Mouse (Mus musculus): Measurements from ENCODE around the gene Klb. TPM values are rescaled to one million over a fixed set of nuclear protein-coding genes. Genes with fewer than 3 reads are reported as not detected.
"Not testable (repeated sequence)": the region's sequence is repeated elsewhere in the genome, so short reads cannot be mapped to it uniquely, and the experiment has no call there.

The Klb gene
- total RNA-seq (2014; rRNA removed): 0.08 and 0.29 TPM in 2 replicates
- 0.05 TPM in 1 of 2 replicates, not detected in the other for polyA plus RNA-seq (2015; fragmentation: Nextera tagmentation; extraction: Ambion mirVana)

- Histone ChIP-seq H3K36me3 (ENCODE audit: insufficient read depth) (no peaks in the 10 kb centered on the region), H3K9me3 (ENCODE audit: low read length) (no peaks in the 10 kb centered on the region), H3K4me3 (ENCODE audit: low read depth, low read length) (no peak within 1 kb of the TSS), H3K27me3 (ENCODE audit: insufficient read depth, low read length) (no peaks in the 10 kb centered on the region), H3K9ac (no peak within 1 kb of the TSS), H3K4me2 (ENCODE audit: low read depth) (0 out of 2 replicates have a peak within 1 kb of the TSS, but pooled peaks have one; percentile 8), H3K4me1 (ENCODE audit: insufficient read depth) (no peaks in the 10 kb centered on the region), H3K27ac (ENCODE audit: low read depth, low read length) (no peak within 1 kb of the TSS)
- 49% methylated on average over 15 of the region's 15 CpGs for WGBS
- DNase-seq: no peak
- no peak for TF ChIP-seq CTCF (IDR thresholded peaks at IDR 0.05; ENCODE audit: low read depth)
- no peak for ATAC-seq
Measured at GRCm38 (mm10) chr5:65348168-65348567, at the start of gene Klb. Gene Klb (plus strand): TSS chr5:65348314.

- H3K4me3 ChIP-seq (ENCODE audit: low read depth, low read length); H3K9ac ChIP-seq; DNase-seq; H3K4me2 ChIP-seq (ENCODE audit: low read depth); H3K4me1 ChIP-seq (ENCODE audit: insufficient read depth); ATAC-seq; H3K27me3 ChIP-seq (ENCODE audit: insufficient read depth, low read length); H3K9me3 ChIP-seq (ENCODE audit: low read length); H3K36me3 ChIP-seq (ENCODE audit: insufficient read depth); H3K27ac ChIP-seq (ENCODE audit: low read depth, low read length): not testable (repeated sequence)
- 95% methylated on average over 1 of the region's 1 CpGs for whole genome bisulfite sequencing
Measured at GRCm38 (mm10) chr5:65299623-65300022, 48.5 kb upstream of the Klb start.

- no peaks in the 10 kb centered on the region for H3K27me3 ChIP-seq (ENCODE audit: insufficient read depth, low read length)
- TF ChIP-seq CTCF (IDR thresholded peaks at IDR 0.05; ENCODE audit: low read depth): no peak
- H3K4me3 ChIP-seq (ENCODE audit: low read depth, low read length): no peak overlapping the region
- H3K9me3 ChIP-seq (ENCODE audit: low read length): no peaks in the 10 kb centered on the region
- WGBS: 94% methylated on average over 9 of the region's 9 CpGs
- H3K36me3 ChIP-seq (ENCODE audit: insufficient read depth): peaks cover 5% of the 10 kb centered on the region; the same call in 1 of the 2 replicates
- no peaks in the 10 kb centered on the region for H3K4me1 ChIP-seq (ENCODE audit: insufficient read depth)
- DNase-seq: no peak
- H3K9ac ChIP-seq: no peak overlapping the region
- H3K4me2 ChIP-seq (ENCODE audit: low read depth): no peak overlapping the region
- ATAC-seq: no peak
- H3K27ac ChIP-seq (ENCODE audit: low read depth, low read length): no peak overlapping the region
Measured at GRCm38 (mm10) chr5:65300121-65300520, 48.0 kb upstream of the Klb start.

DNA sequence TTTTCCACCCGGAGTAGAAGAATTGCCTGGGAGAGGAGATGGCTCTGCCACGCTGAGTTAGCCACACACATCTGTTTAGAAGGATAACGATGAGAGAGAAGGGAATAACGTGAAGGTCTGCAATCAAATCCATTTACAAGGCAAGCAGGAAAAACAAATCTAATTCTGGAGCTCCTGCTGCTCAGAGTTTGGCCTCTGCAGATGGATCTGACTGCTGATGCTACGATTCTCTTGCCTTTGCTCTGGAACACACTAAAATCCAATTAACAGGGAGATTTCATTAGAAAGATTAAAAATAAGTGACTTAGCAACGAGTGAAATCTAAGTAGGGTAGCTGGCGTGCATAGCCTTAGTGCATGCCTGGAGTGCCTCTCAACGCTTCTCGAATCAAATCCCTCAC is 42.6 kb upstream of the Klb start:
- H3K4me2 ChIP-seq (ENCODE audit: low read depth): no peak overlapping the region
- WGBS: 68% methylated on average over 9 of the region's 9 CpGs
- no peaks in the 10 kb centered on the region for H3K9me3 ChIP-seq (ENCODE audit: low read length)
- no peak for TF ChIP-seq CTCF (IDR thresholded peaks at IDR 0.05; ENCODE audit: low read depth)
- ATAC-seq (peak; percentile 56), DNase-seq (peak; percentile 10)
- no peaks in the 10 kb centered on the region for H3K4me1 ChIP-seq (ENCODE audit: insufficient read depth)
- no peak overlapping the region for H3K9ac ChIP-seq
- H3K27ac ChIP-seq (ENCODE audit: low read depth, low read length): peak overlapping the region; percentile 45; the same call in 1 of the 2 replicates
- no peaks in the 10 kb centered on the region for H3K27me3 ChIP-seq (ENCODE audit: insufficient read depth, low read length)
- peaks cover 9% of the 10 kb centered on the region; the same call in 1 of the 2 replicates for H3K36me3 ChIP-seq (ENCODE audit: insufficient read depth)
- H3K4me3 ChIP-seq (ENCODE audit: low read depth, low read length): no peak overlapping the region

GRCm38 (mm10) chr5:65308208-65308607 is 39.9 kb upstream of the Klb start:
- Histone ChIP-seq H3K36me3 (ENCODE audit: insufficient read depth) (peaks cover 21% of the 10 kb centered on the region), H3K9me3 (ENCODE audit: low read length) (no peaks in the 10 kb centered on the region), H3K4me3 (ENCODE audit: low read depth, low read length) (no peak overlapping the region), H3K4me1 (ENCODE audit: insufficient read depth) (no peaks in the 10 kb centered on the region), H3K4me2 (ENCODE audit: low read depth) (no peak overlapping the region), H3K27ac (ENCODE audit: low read depth, low read length) (no peak overlapping the region), H3K27me3 (ENCODE audit: insufficient read depth, low read length) (no peaks in the 10 kb centered on the region), H3K9ac (no peak overlapping the region)
- no peak for DNase-seq
- WGBS: 95% methylated on average over 7 of the region's 7 CpGs
- TF ChIP-seq CTCF (IDR thresholded peaks at IDR 0.05; ENCODE audit: low read depth): no peak
- ATAC-seq: no peak

GRCm38 (mm10) chr5:65308866-65309265 is 39.2 kb upstream of the Klb start:
- no peak overlapping the region for H3K9ac ChIP-seq
- ATAC-seq (no peak), DNase-seq (no peak)
- no peak for TF ChIP-seq CTCF (IDR thresholded peaks at IDR 0.05; ENCODE audit: low read depth)
- no peak overlapping the region for H3K4me2 ChIP-seq (ENCODE audit: low read depth)
- H3K27me3 ChIP-seq (ENCODE audit: insufficient read depth, low read length): no peaks in the 10 kb centered on the region
- no peaks in the 10 kb centered on the region for H3K9me3 ChIP-seq (ENCODE audit: low read length)
- peaks cover 21% of the 10 kb centered on the region for H3K36me3 ChIP-seq (ENCODE audit: insufficient read depth)
- 95% methylated on average over 3 of the region's 3 CpGs for WGBS
- no peaks in the 10 kb centered on the region for H3K4me1 ChIP-seq (ENCODE audit: insufficient read depth)
- H3K27ac ChIP-seq (ENCODE audit: low read depth, low read length): no peak overlapping the region
- H3K4me3 ChIP-seq (ENCODE audit: low read depth, low read length): no peak overlapping the region

DNA sequence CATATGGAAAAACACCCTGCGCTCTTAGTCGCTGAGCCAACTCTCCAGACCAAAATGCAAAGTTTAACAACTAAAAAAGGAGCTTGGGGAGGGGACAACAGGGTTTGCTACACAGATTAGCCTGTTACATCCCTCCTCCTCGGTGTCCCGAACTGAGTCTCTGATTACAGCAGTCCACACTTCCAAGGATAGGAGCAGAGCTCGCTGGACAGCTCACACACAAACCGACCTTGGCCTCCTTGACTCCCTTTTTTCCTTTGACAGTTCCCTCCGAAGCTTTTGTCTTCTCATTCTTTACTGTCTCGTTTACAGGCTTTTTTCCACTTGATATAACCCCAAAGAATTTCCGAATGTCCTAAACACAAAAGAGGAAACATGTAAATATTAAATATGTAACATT is 28.9 kb upstream of the Klb start:
- no peak for TF ChIP-seq CTCF (IDR thresholded peaks at IDR 0.05; ENCODE audit: low read depth)
- Histone ChIP-seq H3K9me3 (ENCODE audit: low read length) (no peaks in the 10 kb centered on the region), H3K4me1 (ENCODE audit: insufficient read depth) (no peaks in the 10 kb centered on the region), H3K27me3 (ENCODE audit: insufficient read depth, low read length) (no peaks in the 10 kb centered on the region), H3K9ac (no peak overlapping the region), H3K36me3 (ENCODE audit: insufficient read depth) (peaks cover 3% of the 10 kb centered on the region; the same call in 1 of the 2 replicates), H3K27ac (ENCODE audit: low read depth, low read length) (no peak overlapping the region), H3K4me3 (ENCODE audit: low read depth, low read length) (no peak overlapping the region), H3K4me2 (ENCODE audit: low read depth) (no peak overlapping the region)
- ATAC-seq (no peak), DNase-seq (no peak)
- 81% methylated on average over 9 of the region's 9 CpGs for WGBS

Measured in forebrain, postnatal 0 days (tissue).